Mouse (Mus musculus) intestine, embryonic 14.5 days (tissue): Measurements from ENCODE around the gene Rcbtb2. TPM values are rescaled to one million over a fixed set of nuclear protein-coding genes. Genes with fewer than 3 reads are reported as not detected.

Experiments
- ATAC-seq: fragments of 200-750 bp; cut with Nextera tagmentation; replicated peaks from 2 replicates; pipeline ENCODE4 v1.8.0; 2017; ENCODE audit warnings: low read depth, moderate number of reproducible peaks, moderate TSS enrichment, moderate library complexity; ENCODE audit not compliant: low FRiP score, low TSS enrichment
- DNase-seq: peaks from one replicate; pipeline ENCODE4 v3.0.0-alpha.2; 2018; ENCODE audit warnings: low spot score
- H3K27ac ChIP-seq: fragments of 300-500 bp; sonication (generic); 2 replicates; pipeline ENCODE4 v1.5.1; 2014; ENCODE audit warnings: low read depth, mild to moderate bottlenecking, control low read depth
- H3K27me3 ChIP-seq: fragments of 300-500 bp; sonication (generic); replicated peaks from 2 replicates; pipeline ENCODE4 v1.6.1; 2014; ENCODE audit warnings: low read length, control low read depth; ENCODE audit not compliant: control insufficient read depth, insufficient read depth
- H3K36me3 ChIP-seq: fragments of 300-500 bp; sonication (generic); 2 replicates; pipeline ENCODE4 v1.6.1; 2014; ENCODE audit warnings: low read length, control low read depth; ENCODE audit not compliant: control insufficient read depth, insufficient read depth
- H3K4me1 ChIP-seq: fragments of 300-500 bp; sonication (generic); replicated peaks from 2 replicates; pipeline ENCODE4 v1.6.1; 2014; ENCODE audit warnings: low read length, control low read depth, mixed read lengths; ENCODE audit not compliant: control insufficient read depth, insufficient read depth
- H3K4me2 ChIP-seq: fragments of 300-500 bp; sonication (generic); 2 replicates; pipeline ENCODE4 v1.6.1; 2014; ENCODE audit warnings: low read length
- H3K4me3 ChIP-seq: fragments of 300-500 bp; sonication (generic); 2 replicates; pipeline ENCODE4 v1.5.1; 2014; ENCODE audit warnings: low read depth, low read length, control low read depth, mixed read lengths
- H3K9ac ChIP-seq: fragments of 300-500 bp; sonication (generic); 2 replicates; pipeline ENCODE4 v1.6.1; 2014; ENCODE audit warnings: mild to moderate bottlenecking, low read length
- H3K9me3 ChIP-seq: fragments of 300-500 bp; sonication (generic); 2 replicates; pipeline ENCODE4 v1.6.1; 2016; ENCODE audit warnings: low read length, control low read depth; ENCODE audit not compliant: control insufficient read depth
- WGBS: fragments of 180-500 bp; shearing (Covaris S2); extraction: QIAGEN DNeasy Blood & Tissue Kit; methylation state at CpG from one replicate; pipeline ENCODE4 v1.1.7; 2014; 5-methylcytosine and 5-hydroxymethylcytosine counted together
- polyA plus RNA-seq: library from polyadenylated mRNA; unstranded; fragments of >200 nt; fragmentation: Nextera tagmentation; extraction: Ambion mirVana; gene quantifications from 2 replicates; pipeline ENCODE4 v1.2.1, GENCODE M21; 2014

Rcbtb2 gene
- polyA plus RNA-seq, 1 experiment from 2014 or later: 89.3 TPM

DNA sequence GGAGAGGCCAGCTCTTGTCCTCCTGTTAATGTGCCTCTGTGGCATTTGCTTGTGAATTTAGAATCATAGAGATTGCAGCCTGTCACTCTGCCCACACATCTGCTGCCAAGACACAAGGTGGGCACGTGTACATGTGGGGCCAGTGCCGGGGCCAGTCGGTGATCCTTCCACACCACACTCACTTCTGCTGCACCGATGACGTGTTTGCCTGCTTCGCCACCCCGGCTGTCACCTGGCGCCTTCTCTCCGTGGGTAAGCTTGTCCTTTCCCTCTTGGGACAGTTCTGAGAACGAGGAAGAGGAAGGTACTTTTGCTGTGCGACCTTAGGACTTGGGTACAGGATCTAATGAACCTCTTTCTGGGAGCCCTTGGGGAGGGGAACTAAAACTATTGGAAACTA, 50.8 kb downstream of the Rcbtb2 start:
- ATAC-seq (no peak), DNase-seq (no peak)
- H3K9me3 ChIP-seq: no peaks in the 10 kb centered on the region
- no peak overlapping the region for H3K9ac ChIP-seq
- no peaks in the 10 kb centered on the region for H3K27me3 ChIP-seq
- no peaks in the 10 kb centered on the region for H3K4me1 ChIP-seq
- WGBS: 91% methylated on average over 11 of the region's 11 CpGs
- no peak overlapping the region for H3K27ac ChIP-seq
- H3K36me3 ChIP-seq: peaks cover 94% of the 10 kb centered on the region
- no peak overlapping the region for H3K4me2 ChIP-seq
- H3K4me3 ChIP-seq: no peak overlapping the region

DNA sequence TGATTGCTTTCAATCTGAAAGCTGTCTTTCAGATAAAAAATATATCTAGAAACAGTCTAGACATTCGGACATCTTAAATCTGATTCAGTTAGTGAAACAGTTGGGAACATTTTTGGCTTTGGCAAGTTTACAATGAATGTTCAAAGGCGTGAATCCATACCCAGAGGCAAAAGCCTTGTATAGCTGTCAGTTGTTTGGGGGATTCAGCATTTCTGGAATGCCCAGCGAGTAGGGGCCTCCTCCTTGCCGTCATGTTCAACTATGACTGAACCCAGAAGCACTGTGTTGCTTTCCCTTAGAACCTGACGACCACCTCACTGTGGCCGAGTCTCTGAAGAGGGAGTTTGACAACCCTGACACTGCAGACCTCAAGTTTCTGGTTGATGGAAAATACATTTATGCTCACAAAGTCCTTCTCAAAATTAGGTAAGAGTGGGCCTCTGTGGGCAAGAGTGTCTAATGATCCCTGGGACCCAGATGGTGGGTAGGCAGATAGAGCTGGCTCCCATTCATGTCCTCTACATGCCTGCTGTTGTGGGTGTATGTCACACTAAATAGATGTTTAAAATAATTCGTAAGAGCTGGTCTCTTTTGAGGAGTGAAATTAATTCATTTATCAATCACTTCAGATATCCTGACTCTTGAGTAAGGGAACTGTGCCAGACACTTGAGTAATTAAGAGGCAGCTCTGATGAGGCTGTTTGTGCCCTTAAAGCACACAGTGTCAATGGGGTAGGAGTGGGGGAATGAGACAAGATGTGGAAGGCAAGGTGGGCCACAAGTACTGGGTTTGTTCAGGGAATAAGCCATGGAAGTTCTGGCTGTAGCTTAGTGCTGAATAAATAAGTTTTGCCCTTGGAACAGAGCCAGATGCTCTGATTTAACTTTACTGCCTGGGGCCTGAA, 51.5 kb downstream of the Rcbtb2 start:
- 79% methylated on average over 7 of the region's 7 CpGs for WGBS
- ATAC-seq: no peak
- no peak overlapping the region for H3K9ac ChIP-seq
- no peak overlapping the region for H3K27ac ChIP-seq
- no peak for DNase-seq
- H3K9me3 ChIP-seq: no peaks in the 10 kb centered on the region
- H3K4me3 ChIP-seq: no peak overlapping the region
- no peaks in the 10 kb centered on the region for H3K27me3 ChIP-seq
- H3K4me2 ChIP-seq: no peak overlapping the region
- H3K4me1 ChIP-seq: no peaks in the 10 kb centered on the region
- H3K36me3 ChIP-seq: peaks cover 97% of the 10 kb centered on the region

DNA sequence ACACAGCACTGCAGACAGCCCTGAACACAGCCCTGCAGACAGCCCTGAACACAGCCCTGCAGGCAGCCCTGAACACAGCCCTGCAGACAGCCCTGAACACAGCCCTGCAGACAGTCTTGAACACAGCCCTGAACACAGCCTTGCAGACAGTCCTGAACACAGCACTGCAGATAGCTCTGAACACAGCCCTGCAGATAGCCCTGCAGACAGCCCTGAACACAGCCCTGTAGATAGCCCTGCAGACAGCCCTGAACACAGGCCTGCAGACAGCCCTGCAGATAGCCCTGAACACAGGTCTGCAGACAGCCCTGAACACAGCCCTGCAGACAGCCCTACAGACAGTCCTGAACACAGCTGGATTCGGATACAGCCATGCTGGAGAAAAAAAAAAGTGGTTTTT, 52.2 kb downstream of the Rcbtb2 start:
- DNase-seq (no peak), ATAC-seq (no peak)
- H3K27ac ChIP-seq: no peak overlapping the region
- no peaks in the 10 kb centered on the region for H3K9me3 ChIP-seq
- H3K36me3 ChIP-seq: peaks cover 95% of the 10 kb centered on the region
- no peaks in the 10 kb centered on the region for H3K4me1 ChIP-seq
- no peaks in the 10 kb centered on the region for H3K27me3 ChIP-seq
- H3K4me3 ChIP-seq: no peak overlapping the region
- no peak overlapping the region for H3K4me2 ChIP-seq
- H3K9ac ChIP-seq: no peak overlapping the region
- 95% methylated on average over 1 of the region's 1 CpGs for WGBS

DNA sequence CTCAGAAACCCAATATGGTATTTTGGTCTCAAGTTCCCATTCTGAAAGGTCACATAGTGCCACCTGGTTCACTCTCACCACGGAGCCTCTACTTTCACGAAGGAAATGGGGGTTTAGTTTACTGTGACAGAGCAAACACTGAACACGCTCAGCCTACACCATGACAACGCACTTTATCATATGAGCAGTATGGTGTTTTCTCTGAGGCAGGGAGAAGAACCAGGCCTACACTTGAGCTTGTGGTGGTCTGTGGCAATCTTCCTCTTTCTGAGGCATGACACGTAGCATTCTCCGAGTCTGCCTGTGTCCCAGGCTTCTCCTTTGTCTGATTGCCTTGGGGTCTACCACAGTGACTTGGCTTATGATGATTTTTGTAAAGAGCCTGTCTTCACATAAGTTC, 53.0 kb downstream of the Rcbtb2 start:
- Histone ChIP-seq H3K27me3 (no peaks in the 10 kb centered on the region), H3K9me3 (no peaks in the 10 kb centered on the region), H3K27ac (no peak overlapping the region), H3K36me3 (peaks cover 92% of the 10 kb centered on the region), H3K4me3 (no peak overlapping the region), H3K4me1 (no peaks in the 10 kb centered on the region), H3K9ac (no peak overlapping the region), H3K4me2 (no peak overlapping the region)
- DNase-seq: no peak
- WGBS: 74% methylated on average over 6 of the region's 6 CpGs
- ATAC-seq: no peak

DNA sequence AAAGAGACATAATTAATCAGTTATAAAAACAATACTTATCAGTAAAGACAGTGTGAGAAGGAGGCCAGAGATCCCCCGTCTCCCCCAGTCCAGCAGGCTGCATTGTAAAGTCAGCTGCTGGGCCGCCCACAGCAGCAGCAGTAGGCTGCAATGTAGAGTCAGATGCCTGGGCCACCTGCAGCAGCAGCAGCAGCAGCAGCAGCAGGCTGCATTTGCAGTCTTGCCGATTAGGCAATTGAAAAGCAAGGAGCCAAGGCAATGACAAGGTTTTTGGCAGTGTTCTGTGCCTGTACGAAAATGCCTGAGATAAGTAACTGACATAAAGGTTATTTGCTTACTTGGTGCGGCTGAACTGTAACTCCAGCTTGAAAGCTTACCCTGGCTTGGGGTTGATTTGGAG, 53.4 kb downstream of the Rcbtb2 start:
- peaks cover 90% of the 10 kb centered on the region for H3K36me3 ChIP-seq

DNA sequence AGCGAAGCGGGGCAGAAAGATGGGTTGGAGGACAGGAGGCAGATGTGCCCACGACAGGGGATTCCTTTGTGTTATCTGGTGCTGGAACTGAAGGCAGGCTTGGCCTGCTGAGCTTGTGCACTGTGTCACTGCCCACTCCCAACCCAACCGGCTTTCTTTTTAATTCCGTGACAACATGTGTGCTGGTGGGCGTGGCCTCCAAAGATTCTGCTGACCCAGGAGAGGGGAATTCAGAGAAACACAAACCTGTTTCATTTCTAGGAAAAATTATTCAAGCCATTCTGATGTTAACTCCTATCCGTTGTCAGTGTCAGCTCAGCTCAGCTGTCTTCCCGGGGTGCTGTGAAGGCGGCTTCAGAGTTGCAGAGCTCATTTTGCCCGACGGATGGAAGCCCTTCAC, 55.1 kb downstream of the Rcbtb2 start:
- H3K4me3 ChIP-seq: no peak overlapping the region
- no peak overlapping the region for H3K9ac ChIP-seq
- no peaks in the 10 kb centered on the region for H3K9me3 ChIP-seq
- DNase-seq (no peak), ATAC-seq (no peak)
- no peak overlapping the region for H3K4me2 ChIP-seq
- H3K36me3 ChIP-seq: peaks cover 92% of the 10 kb centered on the region
- no peak overlapping the region for H3K27ac ChIP-seq
- H3K4me1 ChIP-seq: no peaks in the 10 kb centered on the region
- no peaks in the 10 kb centered on the region for H3K27me3 ChIP-seq
- WGBS: 89% methylated on average over 11 of the region's 11 CpGs

More for the DNA sequence above, 53.4 kb downstream of the Rcbtb2 start:
- H3K9me3 ChIP-seq: no peaks in the 10 kb centered on the region
- no peak overlapping the region for H3K9ac ChIP-seq
- no peak overlapping the region for H3K4me2 ChIP-seq
- H3K27me3 ChIP-seq: no peaks in the 10 kb centered on the region
- WGBS: 85% methylated on average over 5 of the region's 5 CpGs
- no peak overlapping the region for H3K4me3 ChIP-seq
- H3K4me1 ChIP-seq: no peaks in the 10 kb centered on the region
- no peak for DNase-seq
- ATAC-seq: no peak
- no peak overlapping the region for H3K27ac ChIP-seq

DNA sequence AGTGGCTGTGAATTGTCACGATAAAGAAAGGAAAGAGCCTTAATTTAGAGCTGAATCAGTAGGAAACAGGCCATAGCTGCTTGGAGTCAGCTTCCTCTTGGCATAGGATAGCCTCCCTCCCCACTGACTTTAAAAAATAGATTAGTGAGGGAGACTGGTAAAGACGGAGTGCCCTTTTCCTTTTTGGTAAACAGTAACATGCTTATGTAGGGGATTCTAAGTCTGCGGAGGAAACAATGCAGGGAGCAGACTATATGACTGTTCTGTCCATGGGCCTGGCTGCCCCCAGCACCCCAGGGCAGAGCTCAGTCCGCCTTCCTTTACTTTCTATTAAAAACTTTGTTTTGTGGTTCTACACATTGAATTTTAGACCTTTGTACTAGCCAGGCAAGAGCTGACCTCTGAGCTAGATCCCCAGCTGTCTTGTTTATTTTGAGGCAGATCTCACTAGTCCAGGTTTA, 56.4 kb downstream of the Rcbtb2 start:
- ATAC-seq: no peak
- H3K4me1 ChIP-seq: no peaks in the 10 kb centered on the region
- DNase-seq: no peak
- H3K27ac ChIP-seq: no peak overlapping the region
- 83% methylated on average over 4 of the region's 4 CpGs for WGBS
- H3K9me3 ChIP-seq: no peaks in the 10 kb centered on the region
- no peaks in the 10 kb centered on the region for H3K27me3 ChIP-seq
- H3K4me3 ChIP-seq: no peak overlapping the region
- H3K9ac ChIP-seq: no peak overlapping the region
- peaks cover 88% of the 10 kb centered on the region for H3K36me3 ChIP-seq
- H3K4me2 ChIP-seq: no peak overlapping the region

DNA sequence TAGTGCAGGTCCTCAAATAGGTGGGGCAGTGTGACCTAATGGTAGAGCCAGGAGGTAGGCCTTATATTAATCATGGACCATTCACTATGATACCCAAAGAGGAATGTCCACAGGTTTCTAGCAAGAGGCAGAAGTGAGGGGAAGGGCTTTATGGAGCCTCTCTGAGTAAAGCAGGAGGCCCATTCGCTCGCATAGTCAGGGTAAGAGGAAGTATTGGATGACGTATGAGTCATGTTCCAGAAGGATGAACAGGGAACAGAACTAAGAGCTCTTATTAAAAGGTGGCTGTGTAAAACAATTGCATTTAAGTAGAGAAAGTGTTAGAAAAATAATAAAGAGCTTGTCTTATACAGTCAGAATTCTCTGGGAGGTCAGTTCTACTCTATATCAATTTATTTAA, 57.8 kb downstream of the Rcbtb2 start:
- no peak for ATAC-seq

DNA sequence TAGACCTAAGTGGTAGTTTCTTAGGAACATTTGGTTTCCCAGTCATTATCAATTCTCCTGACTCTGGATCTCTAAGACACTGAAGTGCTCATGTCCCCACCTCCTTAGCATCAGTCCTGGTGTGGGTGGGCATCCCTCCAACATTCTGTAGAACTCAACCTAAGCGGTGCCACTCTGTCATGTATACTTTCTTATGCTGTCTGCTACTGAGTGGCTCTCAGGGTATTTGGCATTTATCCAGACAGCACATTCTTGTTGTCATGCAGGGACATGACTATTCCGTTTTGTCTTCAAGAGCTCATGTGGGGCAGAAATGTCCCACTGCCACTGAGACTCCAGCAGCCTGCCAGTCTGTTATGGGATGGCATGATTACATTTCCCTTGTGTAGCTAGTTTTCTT, 58.3 kb downstream of the Rcbtb2 start:
- 62% methylated on average over 2 of the region's 2 CpGs for WGBS
- H3K27ac ChIP-seq: no peak overlapping the region

More for the DNA sequence above, 57.8 kb downstream of the Rcbtb2 start:
- Histone ChIP-seq H3K27me3 (no peaks in the 10 kb centered on the region), H3K36me3 (peaks cover 83% of the 10 kb centered on the region), H3K9ac (no peak overlapping the region), H3K4me2 (no peak overlapping the region), H3K4me1 (no peaks in the 10 kb centered on the region), H3K27ac (no peak overlapping the region), H3K9me3 (0 out of 2 replicates have a peak, but pooled peaks cover 3% of the 10 kb centered on the region), H3K4me3 (no peak overlapping the region)
- 71% methylated on average over 3 of the region's 3 CpGs for WGBS
- DNase-seq: no peak

More for the DNA sequence above, 58.3 kb downstream of the Rcbtb2 start:
- Histone ChIP-seq H3K4me2 (no peak overlapping the region), H3K9ac (no peak overlapping the region), H3K9me3 (0 out of 2 replicates have a peak, but pooled peaks cover 3% of the 10 kb centered on the region), H3K4me3 (no peak overlapping the region), H3K27me3 (no peaks in the 10 kb centered on the region), H3K36me3 (peaks cover 79% of the 10 kb centered on the region), H3K4me1 (no peaks in the 10 kb centered on the region)
- DNase-seq (no peak), ATAC-seq (no peak)
